ENCODE assay signal across 15 mouse cellular contexts in genomic region chr14:55063581-55064381, GRCm38 (mm10). TPM values are rescaled to one million over a fixed set of nuclear protein-coding genes. Genes with fewer than 3 reads are reported as not detected.
DNase-seq lines count a peak whose midpoint lies in the region; ATAC-seq and TF ChIP-seq lines count a peak whose summit lies in the region.
"Had no signal": no experiment of that assay in that cellular context is flagged by ENCODE, and none has a peak within 500 bp of the region (broad histone marks: within the 10 kb centered on the region; RNA-seq: fewer than 3 reads in every experiment).

No protein-coding gene starts in this region.

- 91% methylated on average over 22 of the region's 22 CpGs for WGBS in forebrain, embryonic 15.5 days
- 88% methylated on average over 22 of the region's 22 CpGs for WGBS in forebrain, embryonic 11.5 days
- 83% methylated on average over 22 of the region's 22 CpGs for WGBS in liver, postnatal 0 days (ENCODE audit: insufficient replicate concordance)
- 89% methylated on average over 22 of the region's 22 CpGs for WGBS in midbrain, embryonic 15.5 days

- H3K9me3 ChIP-seq in forebrain, embryonic 15.5 days = no peaks in the 10 kb centered on the region
- H3K9me3 ChIP-seq in forebrain, embryonic 11.5 days (ENCODE audit: control insufficient read depth, low read length) = no peaks in the 10 kb centered on the region
- no peaks in the 10 kb centered on the region for H3K9me3 ChIP-seq in liver, postnatal 0 days (ENCODE audit: low read length)
- no peaks in the 10 kb centered on the region for H3K9me3 ChIP-seq in midbrain, embryonic 15.5 days
- H3K9me3 ChIP-seq: embryonic facial prominence, embryonic 12.5 days; intestine, embryonic 15.5 days; neural tube, embryonic 13.5 days had no signal

- H3K4me1 ChIP-seq in forebrain, embryonic 15.5 days = peaks cover 73% of the 10 kb centered on the region
- H3K4me1 ChIP-seq in forebrain, embryonic 11.5 days (replicated peaks; ENCODE audit: control insufficient read depth, insufficient read depth, low read length) = peaks cover 9% of the 10 kb centered on the region
- H3K4me1 ChIP-seq in liver, postnatal 0 days (ENCODE audit: insufficient read depth) = peaks cover 17% of the 10 kb centered on the region
- peaks cover 37% of the 10 kb centered on the region for H3K4me1 ChIP-seq in midbrain, embryonic 15.5 days

- peak overlapping the region; percentile 80 for H3K27ac ChIP-seq in forebrain, embryonic 15.5 days (replicated peaks)
- no peak overlapping the region for H3K27ac ChIP-seq in forebrain, embryonic 11.5 days (ENCODE audit: low read depth, low read length)
- no peak overlapping the region; the same call in 1 of the 2 replicates for H3K27ac ChIP-seq in liver, postnatal 0 days (ENCODE audit: low read depth)
- H3K27ac ChIP-seq in midbrain, embryonic 15.5 days = no peak overlapping the region
- H3K27ac ChIP-seq: embryonic facial prominence, embryonic 12.5 days; intestine, embryonic 15.5 days had no signal

- TF ChIP-seq CTCF in liver, postnatal 0 days (IDR thresholded peaks at IDR 0.05; ENCODE audit: low read depth) = no peak

- TF ChIP-seq EP300 in liver, postnatal 0 days (IDR thresholded peaks at IDR 0.05; ENCODE audit: low read depth) = no peak

- H3K36me3 ChIP-seq in forebrain, embryonic 15.5 days = peaks cover 71% of the 10 kb centered on the region
- peaks cover 6% of the 10 kb centered on the region; the same call in 1 of the 2 replicates for H3K36me3 ChIP-seq in forebrain, embryonic 11.5 days (ENCODE audit: control insufficient read depth, insufficient read depth, low read length)
- H3K36me3 ChIP-seq in liver, postnatal 0 days (replicated peaks; ENCODE audit: insufficient read depth, low read length) = no peaks in the 10 kb centered on the region
- H3K36me3 ChIP-seq in midbrain, embryonic 15.5 days (replicated peaks) = peaks cover 40% of the 10 kb centered on the region
- H3K36me3 ChIP-seq: intestine, embryonic 15.5 days had no signal

- DNase-seq in forebrain, embryonic 11.5 days (ENCODE audit: low spot score) = no peak
- peak; percentile 13 to 38 for DNase-seq in right cerebral cortex, adult 2 months (ENCODE audit: low spot score in 2 of 2)
- DNase-seq in right cerebral cortex, postnatal 14 days = no peak
- DNase-seq in cerebellum, adult 9-11 months = peak; percentile 78
- DNase-seq in liver, postnatal 0 days = no peak
- no peak for DNase-seq in Muller cell, postnatal 12 days (ENCODE audit: inconsistent ontology term)
- DNase-seq: adrenal gland, adult 8-10 months; kidney, postnatal 14 days; thymus, postnatal 36 days had no signal

- no peak overlapping the region for H3K4me3 ChIP-seq in forebrain, embryonic 15.5 days
- H3K4me3 ChIP-seq in forebrain, embryonic 11.5 days (ENCODE audit: low read depth, low read length) = no peak overlapping the region
- H3K4me3 ChIP-seq in liver, postnatal 0 days (ENCODE audit: low read depth, low read length) = peak overlapping the region; percentile 37
- no peak overlapping the region for H3K4me3 ChIP-seq in midbrain, embryonic 15.5 days
- H3K4me3 ChIP-seq: embryonic facial prominence, embryonic 12.5 days had no signal

- no peaks in the 10 kb centered on the region for H3K27me3 ChIP-seq in forebrain, embryonic 15.5 days
- H3K27me3 ChIP-seq in forebrain, embryonic 11.5 days (ENCODE audit: control insufficient read depth, insufficient read depth, low read length) = no peaks in the 10 kb centered on the region
- H3K27me3 ChIP-seq in liver, postnatal 0 days (ENCODE audit: insufficient read depth, low read length) = no peaks in the 10 kb centered on the region
- H3K27me3 ChIP-seq in midbrain, embryonic 15.5 days (replicated peaks) = no peaks in the 10 kb centered on the region
- H3K27me3 ChIP-seq: embryonic facial prominence, embryonic 12.5 days; neural tube, embryonic 13.5 days had no signal

- H3K4me2 ChIP-seq in forebrain, embryonic 15.5 days (replicated peaks) = peak overlapping the region; percentile 37; the same call in 1 of the 2 replicates
- no peak overlapping the region for H3K4me2 ChIP-seq in forebrain, embryonic 11.5 days (ENCODE audit: low read depth, low read length, severe bottlenecking)
- peak overlapping the region; percentile 65 for H3K4me2 ChIP-seq in liver, postnatal 0 days (ENCODE audit: low read depth, low read length)
- H3K4me2 ChIP-seq in midbrain, embryonic 15.5 days = no peak overlapping the region

- no peak for ATAC-seq in forebrain, embryonic 15.5 days (replicated peaks)
- no peak for ATAC-seq in forebrain, embryonic 11.5 days (replicated peaks; ENCODE audit: low FRiP score)
- ATAC-seq in liver, postnatal 0 days = no peak
- no peak for ATAC-seq in midbrain, embryonic 15.5 days (replicated peaks)

- no peak overlapping the region for H3K9ac ChIP-seq in forebrain, embryonic 15.5 days (replicated peaks)
- no peak overlapping the region for H3K9ac ChIP-seq in forebrain, embryonic 11.5 days (ENCODE audit: low read length)
- peak overlapping the region; percentile 68; the same call in 1 of the 2 replicates for H3K9ac ChIP-seq in liver, postnatal 0 days (replicated peaks)
- H3K9ac ChIP-seq in midbrain, embryonic 15.5 days = no peak overlapping the region
- H3K9ac ChIP-seq: embryonic facial prominence, embryonic 12.5 days; intestine, embryonic 15.5 days had no signal

RNA-seq across cellular contexts. Expression of gene Zfhx2, which starts 28.3 kb away (rescaled TPM):
- polyA plus RNA-seq in forebrain, embryonic 15.5 days (2015; fragmentation: Nextera tagmentation; extraction: Ambion mirVana) = 27.4 and 30.6 TPM in 2 replicates
- polyA plus RNA-seq in forebrain, embryonic 11.5 days (2014; fragmentation: Nextera tagmentation; extraction: Ambion mirVana) = 15.9 TPM in 2 replicates
- 0.78 and 1.0 TPM in 2 replicates for polyA plus RNA-seq in liver, postnatal 0 days (2015; fragmentation: Nextera tagmentation; extraction: Ambion mirVana)
- polyA plus RNA-seq in midbrain, embryonic 15.5 days (2015; fragmentation: Nextera tagmentation; extraction: Ambion mirVana) = 33.7 and 37.5 TPM in 2 replicates

RNA-seq across cellular contexts. Expression of gene Thtpa, which starts 30.8 kb away (rescaled TPM):
- polyA plus RNA-seq in forebrain, embryonic 15.5 days (2015; fragmentation: Nextera tagmentation; extraction: Ambion mirVana) = 52.2 and 52.3 TPM in 2 replicates
- 28.6 and 31.1 TPM in 2 replicates for polyA plus RNA-seq in forebrain, embryonic 11.5 days (2014; fragmentation: Nextera tagmentation; extraction: Ambion mirVana)
- polyA plus RNA-seq in liver, postnatal 0 days (2015; fragmentation: Nextera tagmentation; extraction: Ambion mirVana) = 5.9 and 7.0 TPM in 2 replicates
- polyA plus RNA-seq in midbrain, embryonic 15.5 days (2015; fragmentation: Nextera tagmentation; extraction: Ambion mirVana) = 38.8 and 39.5 TPM in 2 replicates

RNA-seq across cellular contexts. Expression of gene Ap1g2, which starts 42.6 kb away (rescaled TPM):
- 11.4 and 13.0 TPM in 2 replicates for polyA plus RNA-seq in forebrain, embryonic 15.5 days (2015; fragmentation: Nextera tagmentation; extraction: Ambion mirVana)
- polyA plus RNA-seq in forebrain, embryonic 11.5 days (2014; fragmentation: Nextera tagmentation; extraction: Ambion mirVana) = 13.9 and 14.8 TPM in 2 replicates
- 7.8 and 9.6 TPM in 2 replicates for polyA plus RNA-seq in liver, postnatal 0 days (2015; fragmentation: Nextera tagmentation; extraction: Ambion mirVana)
- 7.5 and 9.2 TPM in 2 replicates for polyA plus RNA-seq in midbrain, embryonic 15.5 days (2015; fragmentation: Nextera tagmentation; extraction: Ambion mirVana)

RNA-seq across cellular contexts. Expression of gene Ngdn, which starts 48.5 kb away (rescaled TPM):
- polyA plus RNA-seq in forebrain, embryonic 15.5 days (2015; fragmentation: Nextera tagmentation; extraction: Ambion mirVana) = 67.1 and 70.8 TPM in 2 replicates
- polyA plus RNA-seq in forebrain, embryonic 11.5 days (2014; fragmentation: Nextera tagmentation; extraction: Ambion mirVana) = 94.1 and 95.8 TPM in 2 replicates
- 30.6 and 32.0 TPM in 2 replicates for polyA plus RNA-seq in liver, postnatal 0 days (2015; fragmentation: Nextera tagmentation; extraction: Ambion mirVana)
- 47.8 and 50.2 TPM in 2 replicates for polyA plus RNA-seq in midbrain, embryonic 15.5 days (2015; fragmentation: Nextera tagmentation; extraction: Ambion mirVana)

RNA-seq across cellular contexts. Expression of gene Jph4, which starts 53.0 kb away (rescaled TPM):
- 37.4 and 38.3 TPM in 2 replicates for polyA plus RNA-seq in forebrain, embryonic 15.5 days (2015; fragmentation: Nextera tagmentation; extraction: Ambion mirVana)
- 2.9 and 3.7 TPM in 2 replicates for polyA plus RNA-seq in forebrain, embryonic 11.5 days (2014; fragmentation: Nextera tagmentation; extraction: Ambion mirVana)
- not detected in 2 replicates for polyA plus RNA-seq in liver, postnatal 0 days (2015; fragmentation: Nextera tagmentation; extraction: Ambion mirVana)
- polyA plus RNA-seq in midbrain, embryonic 15.5 days (2015; fragmentation: Nextera tagmentation; extraction: Ambion mirVana) = 39.7 and 42.5 TPM in 2 replicates
- polyA plus RNA-seq: liver, adult 2 months had no signal

Comparison
In these comparisons a context has a peak if more than half of its experiments do, and no peak if none do; other contexts are left out.
1. H3K4me2 ChIP-seq: peak in forebrain, embryonic 15.5 days (single experiment) and liver, postnatal 0 days (single experiment); none in forebrain, embryonic 11.5 days (single experiment) and midbrain, embryonic 15.5 days (single experiment).
2. DNase-seq: peak in right cerebral cortex, adult 2 months (2 of 2) and cerebellum, adult 9-11 months (single experiment); none in forebrain, embryonic 11.5 days (single experiment), right cerebral cortex, postnatal 14 days (single experiment), liver, postnatal 0 days (single experiment) and Muller cell, postnatal 12 days (single experiment).